Mouse (Mus musculus): ENCODE measurements around the gene Gm20388.

Gene Gm20388

DNA sequence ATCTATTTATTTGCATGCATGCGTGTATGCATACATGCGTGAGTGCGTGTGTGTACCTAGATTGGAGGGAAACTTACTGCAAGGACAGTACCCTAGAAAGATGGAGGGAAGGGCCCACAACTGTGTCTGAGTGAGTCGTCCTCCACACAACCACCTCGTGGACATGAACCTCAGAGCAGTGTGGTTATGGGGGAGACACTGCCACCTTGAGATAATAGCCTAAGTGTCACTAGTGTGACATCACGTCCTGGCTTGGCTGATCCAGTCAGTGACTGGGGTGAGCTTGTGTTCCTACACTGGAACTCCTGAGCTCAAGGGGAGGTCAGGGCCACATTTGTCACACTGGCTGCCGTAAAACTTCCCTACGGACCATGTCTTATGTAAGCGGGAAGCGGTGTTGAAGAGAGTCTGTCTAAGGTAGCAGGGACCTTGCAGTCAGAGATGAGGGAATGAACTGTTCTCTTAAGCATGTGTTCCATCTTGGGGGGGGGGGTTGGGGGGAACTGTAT is 1305.9 kb downstream of the Gm20388 start:
- in situ Hi-C loops (cut with MboI): no loop called here

DNA sequence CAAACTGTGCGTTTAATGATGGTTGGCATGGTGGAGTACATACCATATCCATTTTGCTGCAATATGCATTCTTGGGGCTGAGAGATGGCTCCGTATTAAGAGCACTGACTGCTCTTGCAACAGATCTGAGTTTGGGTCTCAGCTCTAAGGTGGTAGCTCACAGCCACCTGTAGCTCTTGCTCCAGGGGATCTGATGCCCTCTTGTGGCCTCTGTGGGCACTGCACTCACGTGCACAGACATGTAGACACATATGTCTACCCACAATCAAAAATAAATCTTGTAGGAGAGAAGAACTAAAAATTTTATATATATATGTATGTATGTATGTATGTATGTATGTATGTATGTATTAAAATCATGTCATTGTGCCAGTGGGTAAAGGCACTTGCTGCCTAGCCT is 1307.8 kb downstream of the Gm20388 start:
- in situ Hi-C loops (cut with MboI): no loop called here

DNA sequence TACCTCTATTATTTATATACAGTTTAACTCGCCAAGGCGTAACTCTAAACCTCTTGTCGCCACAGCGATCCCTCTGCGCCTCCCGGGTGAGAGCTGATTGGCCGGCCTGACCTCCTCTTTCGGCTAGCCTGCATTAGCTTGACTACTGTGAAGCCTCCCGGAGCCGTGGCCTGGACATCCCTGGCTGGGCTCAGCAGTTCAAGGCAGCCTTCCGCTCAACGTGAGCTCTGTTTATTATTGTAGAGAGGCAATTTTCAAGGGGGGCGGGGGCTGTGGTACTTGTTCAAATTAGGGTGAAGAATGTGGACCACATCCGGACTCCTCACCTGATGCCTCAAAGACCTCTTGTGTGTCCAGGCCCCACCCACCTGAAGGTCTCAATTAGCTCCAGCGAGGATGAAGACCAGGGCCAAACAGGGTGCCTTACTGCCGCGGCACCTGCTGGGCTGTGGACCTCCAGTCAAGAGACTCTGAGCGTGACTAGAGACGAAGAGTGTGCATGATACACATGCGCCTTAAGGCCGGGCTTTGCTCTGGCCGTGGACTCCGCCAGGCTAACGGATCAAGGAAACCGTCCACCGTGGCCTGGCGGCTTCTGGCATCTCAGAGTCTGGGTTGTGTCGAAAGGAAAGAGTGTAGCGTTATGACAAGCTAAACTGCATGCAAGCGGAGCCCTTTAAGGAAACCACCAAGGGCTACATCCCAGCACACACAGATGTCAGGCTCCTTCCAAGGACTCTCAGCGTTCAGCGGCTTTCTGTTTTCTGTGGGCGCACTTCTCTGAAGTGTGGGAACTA is 1309.7 kb downstream of the Gm20388 start:
- in situ Hi-C loops (cut with MboI): no loop called here

DNA sequence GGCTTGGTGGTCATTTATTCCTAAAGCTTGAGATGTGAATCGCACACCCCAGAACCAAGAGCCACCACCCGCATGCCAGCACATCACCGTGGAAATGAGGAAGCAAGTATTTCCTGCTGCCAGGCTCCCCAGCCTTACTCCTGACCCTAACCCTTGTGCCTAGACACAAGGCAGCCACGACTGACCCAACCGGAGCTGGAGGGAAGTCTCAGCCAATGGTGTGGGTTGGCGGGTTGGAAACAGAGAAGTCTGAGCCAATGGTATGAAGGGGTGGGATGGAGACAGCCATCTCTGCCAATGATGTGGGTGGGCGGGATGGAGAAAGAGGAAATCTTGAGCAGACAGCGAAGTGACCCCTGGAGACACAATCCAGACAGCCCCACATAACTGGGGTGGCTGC is 1314.1 kb downstream of the Gm20388 start:
- in situ Hi-C loops (cut with MboI): no loop called here

DNA sequence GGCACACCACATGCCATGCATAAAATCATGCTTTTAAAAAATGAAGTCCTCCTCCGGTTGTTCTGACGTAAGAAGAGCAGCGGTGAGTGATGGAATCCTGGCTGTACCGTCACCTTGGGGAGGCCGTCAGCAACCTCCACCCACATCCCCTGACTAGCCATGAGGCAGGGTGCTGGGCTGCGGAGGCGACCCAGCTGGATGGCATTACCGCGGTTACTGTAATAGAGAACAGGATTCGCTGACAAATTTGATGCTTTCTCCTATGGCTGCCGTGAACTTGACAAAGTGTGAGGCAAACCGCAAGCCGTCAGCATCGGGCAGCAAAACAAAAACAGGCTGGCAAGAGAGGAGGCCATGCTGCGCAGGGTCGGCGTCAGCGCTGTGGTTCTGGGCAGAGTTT is 1317.1 kb downstream of the Gm20388 start:
- in situ Hi-C loops (cut with MboI): no loop called here

DNA sequence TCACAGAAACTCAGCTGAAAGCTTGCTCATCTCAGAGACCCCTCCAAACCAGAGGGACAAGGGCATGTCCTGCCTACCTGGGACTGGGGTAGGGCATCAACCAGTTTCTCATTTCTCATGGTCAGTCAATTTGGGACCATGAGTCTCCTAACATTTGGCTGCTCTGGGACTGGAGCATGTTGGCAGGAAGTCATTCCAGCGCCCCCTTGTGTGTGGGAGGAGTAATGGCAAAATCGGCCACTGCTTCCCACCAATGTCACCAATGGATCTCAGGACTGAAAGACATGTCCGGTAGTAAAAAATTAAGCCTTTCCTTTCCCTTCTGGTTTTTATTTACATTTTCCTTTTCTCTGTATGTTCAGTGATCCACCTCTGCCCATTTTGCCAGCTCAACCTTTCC is 1318.3 kb downstream of the Gm20388 start:
- in situ Hi-C loops (cut with MboI): no loop called here

DNA sequence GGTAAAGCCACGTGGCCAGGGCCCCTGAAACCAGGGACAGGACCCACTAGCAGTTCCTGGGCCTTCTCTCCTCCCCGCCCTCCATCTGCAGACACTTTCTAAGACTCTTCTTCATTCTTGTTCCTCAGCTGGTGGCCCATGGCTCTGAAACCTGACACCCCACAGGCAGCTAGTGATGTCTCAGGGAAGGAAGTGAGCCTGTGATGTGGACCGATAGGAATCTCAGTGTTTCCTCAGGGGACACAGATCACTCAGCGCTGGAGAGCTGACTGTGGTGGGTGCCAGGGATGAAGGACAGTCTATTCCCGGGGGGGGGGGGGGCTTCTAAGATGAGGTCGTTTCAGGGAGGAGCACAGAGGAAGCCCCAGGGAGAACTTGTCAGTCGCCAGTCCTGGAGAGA is 1318.9 kb downstream of the Gm20388 start:
- in situ Hi-C loops (cut with MboI): no loop called here

DNA sequence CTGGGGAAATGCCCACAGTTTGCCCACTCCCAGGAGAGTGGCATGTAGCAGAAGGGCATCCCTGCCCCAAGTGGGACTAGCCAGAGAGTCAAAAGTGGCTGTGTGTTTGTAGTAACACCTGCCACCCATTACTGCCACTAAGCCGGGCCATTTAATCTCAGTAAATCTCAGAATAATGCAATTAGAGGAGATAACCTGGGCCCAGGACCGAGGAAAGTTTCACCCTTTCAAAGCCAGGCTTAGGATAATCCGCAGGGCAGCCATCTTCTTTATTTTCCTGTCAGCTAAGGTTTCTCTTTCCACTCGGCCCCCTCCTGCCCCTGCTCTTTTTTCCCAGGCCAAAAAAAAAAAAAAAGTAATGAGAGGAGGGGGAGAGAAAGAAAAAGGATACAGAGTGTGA is 1322.6 kb downstream of the Gm20388 start:
- in situ Hi-C loops (cut with MboI): no loop called here

DNA sequence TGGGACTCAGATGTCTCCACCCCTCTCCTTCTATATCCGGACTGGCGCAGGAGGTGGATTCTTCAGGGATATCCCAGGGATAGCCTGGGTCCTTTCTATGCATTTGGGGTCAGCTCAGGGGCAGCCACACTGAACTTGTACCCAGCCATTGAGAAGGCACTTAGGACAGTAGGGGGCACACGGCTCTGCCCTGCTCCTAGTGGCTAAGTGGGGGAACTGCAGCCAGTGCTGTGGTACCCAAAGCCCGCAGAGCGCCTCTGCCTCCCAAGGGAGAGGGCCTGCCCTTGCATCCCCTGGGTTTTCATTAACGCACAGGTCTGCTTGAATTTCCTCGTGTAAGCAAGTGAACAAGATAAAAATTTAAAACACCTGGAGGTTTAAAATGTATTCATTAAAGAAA is 1324.3 kb downstream of the Gm20388 start:
- in situ Hi-C loops (cut with MboI): no loop called here

DNA sequence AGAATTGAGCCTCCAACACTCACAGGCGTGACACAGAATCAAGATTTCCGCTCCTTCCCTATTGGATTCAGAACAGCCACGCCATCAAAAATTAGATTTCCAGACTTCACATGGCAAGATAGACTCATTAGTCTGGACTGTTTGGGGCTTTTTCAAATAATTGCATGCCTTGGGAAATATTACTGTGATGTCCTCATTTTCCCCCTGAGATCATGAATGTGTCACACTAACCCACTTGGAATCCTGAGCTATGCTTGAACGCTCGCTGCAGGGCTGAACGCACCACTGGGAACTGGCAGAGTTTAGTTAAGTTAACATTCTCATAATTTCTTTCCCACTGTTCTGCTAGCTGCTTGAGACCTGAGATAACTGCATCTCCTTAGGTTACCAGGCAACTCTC is 1329.0 kb downstream of the Gm20388 start:
- in situ Hi-C loops (cut with MboI): no loop called here

DNA sequence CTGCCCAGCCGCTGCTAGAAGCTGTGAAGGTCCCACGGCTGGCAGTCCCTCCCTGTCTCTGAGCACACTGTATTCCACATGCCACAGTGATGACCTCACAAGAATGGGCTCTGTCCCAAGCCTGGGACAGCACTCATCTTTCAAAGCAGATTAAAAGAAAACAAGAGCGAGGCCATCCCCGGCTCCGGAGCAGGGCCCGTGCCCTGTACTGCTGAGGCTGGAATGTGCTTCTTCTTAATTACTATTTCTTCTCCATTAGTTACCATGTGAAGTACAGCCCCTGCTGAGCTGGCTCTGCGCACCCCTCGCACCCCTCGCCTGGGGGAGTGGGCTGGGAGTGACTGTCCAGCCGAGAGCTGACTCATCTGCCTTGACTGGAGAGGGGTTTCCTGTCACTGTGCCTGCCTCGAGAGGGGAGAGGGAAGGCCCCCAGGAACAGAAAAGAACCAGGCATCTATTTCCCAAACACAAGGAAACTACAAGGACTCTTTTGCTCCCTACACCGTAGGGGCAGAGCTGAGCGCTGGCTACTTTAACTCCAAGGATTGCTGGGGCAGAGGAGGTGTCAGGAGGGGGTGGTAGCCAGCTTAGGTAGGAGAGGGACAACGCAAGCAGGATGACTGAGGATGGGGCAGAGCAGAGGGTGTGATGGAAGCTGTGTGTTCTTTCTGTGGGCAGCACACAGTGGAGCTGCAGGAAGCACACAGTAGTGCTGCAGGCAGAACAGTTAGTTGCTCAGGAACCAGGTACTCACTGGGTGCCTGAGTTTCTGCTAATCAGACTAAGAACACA is 1331.3 kb downstream of the Gm20388 start:
- in situ Hi-C loops (cut with MboI): no loop called here

DNA sequence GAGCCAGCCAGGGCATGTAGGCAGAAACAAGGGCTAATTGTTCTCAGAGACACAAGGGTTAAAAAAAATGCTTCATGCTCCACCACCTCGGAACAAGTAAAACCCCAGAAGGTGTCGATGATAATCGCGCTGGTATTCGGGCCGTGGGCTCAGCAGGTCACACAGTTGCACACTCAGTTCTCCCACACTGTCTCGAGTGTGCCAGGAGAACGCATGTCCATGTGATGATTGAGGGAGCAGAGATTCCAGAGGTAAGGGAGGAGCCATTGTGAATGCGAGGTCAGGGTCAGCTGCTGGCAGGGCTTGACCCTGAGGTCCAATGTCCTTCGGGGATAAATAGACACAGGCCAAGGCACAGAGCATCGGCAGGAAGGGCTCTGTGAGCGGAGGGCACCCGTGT is 1332.0 kb downstream of the Gm20388 start:
- in situ Hi-C loops (cut with MboI): no loop called here

DNA sequence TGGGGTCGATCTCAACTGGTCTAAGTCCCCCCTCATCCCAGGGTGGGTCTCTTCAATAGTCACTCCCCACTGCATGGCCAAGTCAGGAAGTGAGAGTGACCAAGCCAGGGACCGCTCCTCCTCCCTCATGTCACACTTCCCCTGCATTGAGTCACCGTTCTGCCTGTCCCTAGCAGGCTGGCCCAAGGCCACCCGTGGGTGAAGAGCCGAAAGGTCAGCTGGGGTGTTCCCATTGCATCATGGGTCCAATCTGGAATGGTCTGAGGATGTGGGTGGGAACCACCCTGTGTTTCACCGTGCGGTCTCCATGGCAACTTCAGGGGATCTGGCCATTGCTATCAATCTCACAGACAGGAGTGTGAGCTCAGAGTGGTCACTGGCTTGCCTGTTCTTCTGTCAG is 1338.2 kb downstream of the Gm20388 start:
- in situ Hi-C loops (cut with MboI): no loop called here

DNA sequence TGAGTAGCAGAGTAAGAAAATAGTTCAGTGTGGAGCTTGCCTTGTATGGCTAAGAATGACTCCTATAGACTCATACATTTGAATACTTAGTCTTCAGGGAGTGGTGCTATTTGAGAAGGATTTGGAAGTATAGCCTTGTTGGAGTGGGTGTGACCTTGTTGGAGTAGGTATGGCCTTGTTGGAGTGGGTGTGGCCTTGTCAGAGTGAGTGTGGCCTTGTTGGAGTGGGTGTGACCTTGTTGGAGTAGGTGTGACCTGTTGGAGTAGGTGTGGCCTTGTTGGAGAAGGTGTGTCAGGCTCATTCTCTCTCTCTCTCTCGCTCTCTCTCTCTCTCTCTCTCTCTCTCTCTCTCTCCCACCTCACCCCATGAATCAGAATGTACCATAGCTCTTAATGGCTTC is 1338.8 kb downstream of the Gm20388 start:
- in situ Hi-C loops (cut with MboI): no loop called here

DNA sequence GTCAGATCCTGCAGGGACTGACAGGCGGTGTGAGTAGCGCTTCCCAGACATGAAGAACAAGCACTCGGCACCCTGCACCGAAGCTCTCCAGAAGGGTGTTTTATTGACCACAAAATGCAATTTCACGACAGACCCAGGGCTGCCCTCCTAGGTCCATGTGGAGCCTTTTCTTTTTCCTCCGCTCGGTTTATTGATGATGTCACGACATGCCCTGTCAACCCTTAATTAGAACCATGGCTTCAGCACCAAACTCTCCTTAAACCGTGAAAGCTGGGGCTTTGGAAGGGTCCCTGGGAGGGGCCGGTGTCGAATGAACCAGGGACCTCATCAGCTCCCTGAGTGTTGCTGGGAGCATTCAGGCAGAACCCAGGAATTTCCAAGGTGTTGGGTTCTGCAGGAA is 1340.4 kb downstream of the Gm20388 start:
- in situ Hi-C loops (cut with MboI): no loop called here

DNA sequence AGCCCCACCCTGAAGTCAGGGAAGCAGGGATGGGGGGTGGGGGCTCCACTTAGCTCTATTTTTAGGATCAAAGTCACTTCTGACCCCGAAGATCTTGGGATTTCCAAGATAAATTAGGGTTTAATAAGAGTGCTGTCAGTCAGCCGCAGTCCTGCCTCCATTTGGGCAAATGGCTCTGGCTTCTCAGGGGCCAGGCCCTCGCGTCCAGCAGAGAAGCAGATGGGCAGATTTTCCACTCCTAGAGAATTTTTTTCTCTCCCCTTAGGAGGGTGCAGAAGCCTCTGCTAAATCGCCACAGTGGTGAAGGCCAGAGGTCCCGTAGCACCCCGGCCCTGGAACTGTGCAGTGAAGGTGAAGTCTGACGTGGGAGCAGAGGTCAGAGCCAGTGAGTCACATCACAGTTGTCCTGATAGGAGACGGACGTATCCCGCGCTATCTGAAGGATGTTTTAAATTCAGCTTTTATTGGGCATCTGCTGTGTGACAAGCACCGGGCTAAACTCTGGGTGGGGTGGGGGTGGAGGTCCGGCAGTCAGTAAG is 1345.2 kb downstream of the Gm20388 start:
- in situ Hi-C loops (cut with MboI): no loop called here

DNA sequence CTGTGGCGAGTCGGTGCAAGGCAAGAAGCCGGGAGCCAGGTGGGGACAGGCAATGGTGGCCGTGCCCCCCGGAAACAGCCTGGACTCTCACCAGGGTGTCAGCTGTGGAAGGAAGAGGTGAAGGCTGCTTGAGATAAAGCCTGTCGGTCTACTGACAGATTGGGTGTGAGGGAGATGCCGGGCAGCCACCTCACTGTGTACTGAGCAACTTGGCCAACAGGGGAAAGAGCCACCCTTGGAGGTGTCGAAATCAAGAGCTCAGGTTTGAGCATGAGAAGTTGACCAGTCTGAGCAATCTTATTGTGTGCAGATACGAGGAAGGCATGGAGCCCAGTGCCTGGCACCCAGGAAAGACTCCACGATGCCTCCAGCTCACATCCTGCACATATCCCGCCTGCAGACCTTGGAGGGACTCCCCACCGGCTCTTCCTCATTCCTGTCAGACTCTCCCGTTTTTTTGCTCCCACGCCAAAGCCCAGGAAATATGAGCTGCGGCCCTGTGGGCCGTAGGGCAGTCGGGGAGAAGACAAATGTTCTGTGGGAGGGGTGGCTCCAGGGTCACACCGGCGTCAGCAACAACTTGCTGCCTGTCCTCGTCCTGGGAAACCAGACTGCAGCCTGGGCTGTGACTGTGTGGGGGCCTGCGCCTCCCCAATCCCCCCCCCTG is 1347.6 kb downstream of the Gm20388 start:
- in situ Hi-C loops (cut with MboI): no loop called here

DNA sequence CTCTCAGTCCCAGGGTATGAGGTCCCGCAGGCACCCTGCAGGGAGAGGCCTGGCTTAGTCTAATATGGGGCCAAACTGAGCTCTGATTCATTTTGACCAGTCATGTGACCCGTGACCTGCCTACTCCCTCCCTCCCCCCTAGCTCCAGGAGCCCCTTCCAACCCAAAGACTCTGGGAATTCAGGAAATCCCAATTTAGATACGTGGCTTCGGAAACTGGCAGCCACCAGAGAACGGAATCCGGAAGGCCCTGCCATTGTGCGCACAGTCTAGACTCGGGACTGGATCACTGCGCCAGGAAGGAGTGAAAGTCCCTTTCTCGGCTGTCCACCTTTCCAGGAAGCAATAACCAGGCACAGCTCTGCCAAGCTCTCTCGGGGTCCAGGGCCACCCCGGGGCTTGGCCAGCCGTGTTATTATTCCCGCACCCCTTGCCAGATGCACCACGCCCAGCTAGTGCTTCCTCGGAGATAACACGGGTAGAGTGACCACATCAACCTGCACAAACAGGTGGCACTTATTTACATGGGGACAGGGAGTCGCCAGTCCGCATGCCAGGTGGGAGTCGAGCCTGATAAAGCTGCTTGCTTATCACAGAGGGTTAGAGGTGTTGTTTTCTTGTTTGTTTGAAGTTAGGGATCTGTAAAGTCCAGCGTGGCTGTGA is 1352.2 kb downstream of the Gm20388 start:
- in situ Hi-C loops (cut with MboI): no loop called here

DNA sequence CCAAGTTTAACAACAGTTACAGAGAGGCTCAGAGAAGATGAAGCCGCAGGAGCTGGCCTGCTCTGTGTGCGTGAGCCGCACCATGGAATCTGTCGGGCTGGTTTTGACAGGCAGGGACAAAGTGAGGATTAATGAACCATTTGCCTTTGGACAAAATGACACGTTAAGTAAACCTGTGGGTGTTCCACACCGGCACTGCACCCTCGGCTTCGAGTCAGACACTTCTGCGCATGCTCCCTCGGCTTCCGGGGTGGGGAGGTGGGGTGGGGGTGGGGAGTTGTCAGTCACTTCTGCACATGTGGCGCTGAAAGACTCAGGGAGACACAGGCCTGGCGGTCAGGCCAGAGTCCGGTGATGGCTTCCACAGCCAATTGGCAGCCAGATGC is 1352.7 kb downstream of the Gm20388 start:
- in situ Hi-C loops (cut with MboI): no loop called here

DNA sequence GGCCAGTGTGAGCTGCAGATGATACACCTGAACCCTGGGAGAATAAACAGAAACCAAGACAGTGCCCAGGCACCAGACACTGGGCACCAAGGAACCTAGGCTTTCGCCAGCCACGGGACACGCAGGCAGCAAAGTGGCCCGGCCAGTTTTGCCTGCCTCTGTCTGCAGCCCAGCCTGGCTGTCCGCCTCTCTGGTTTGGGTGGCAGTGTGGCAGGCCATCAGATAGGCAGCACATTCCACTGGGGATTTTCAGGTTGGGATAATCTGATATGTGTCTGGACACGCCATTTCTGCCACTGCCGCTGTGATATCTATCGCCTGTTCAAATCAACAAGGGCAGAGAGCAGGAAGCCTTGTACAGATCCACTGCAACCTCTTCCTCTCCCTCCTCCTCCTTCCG is 1353.6 kb downstream of the Gm20388 start:
- in situ Hi-C loops (cut with MboI): no loop called here

DNA sequence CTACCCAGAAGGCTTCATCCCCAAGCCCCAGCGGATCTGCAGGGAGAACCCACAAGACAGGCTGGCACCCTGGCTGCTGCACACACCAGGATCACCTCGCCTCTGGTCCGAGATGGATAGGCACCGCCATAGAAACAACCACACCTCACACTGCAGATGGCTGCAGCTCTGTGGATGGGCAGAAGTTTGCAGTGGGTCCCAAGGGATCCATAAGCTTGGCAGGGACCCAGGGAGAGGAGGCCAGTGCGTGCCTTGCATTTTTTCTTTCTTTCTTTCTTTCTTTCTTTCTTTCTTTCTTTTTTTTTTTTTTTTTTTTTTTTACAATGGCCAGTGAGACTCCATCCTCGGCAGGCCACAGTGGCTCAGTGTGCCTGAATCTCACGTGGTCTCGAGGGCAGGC is 1360.9 kb downstream of the Gm20388 start:
- in situ Hi-C loops (cut with MboI): no loop called here

DNA sequence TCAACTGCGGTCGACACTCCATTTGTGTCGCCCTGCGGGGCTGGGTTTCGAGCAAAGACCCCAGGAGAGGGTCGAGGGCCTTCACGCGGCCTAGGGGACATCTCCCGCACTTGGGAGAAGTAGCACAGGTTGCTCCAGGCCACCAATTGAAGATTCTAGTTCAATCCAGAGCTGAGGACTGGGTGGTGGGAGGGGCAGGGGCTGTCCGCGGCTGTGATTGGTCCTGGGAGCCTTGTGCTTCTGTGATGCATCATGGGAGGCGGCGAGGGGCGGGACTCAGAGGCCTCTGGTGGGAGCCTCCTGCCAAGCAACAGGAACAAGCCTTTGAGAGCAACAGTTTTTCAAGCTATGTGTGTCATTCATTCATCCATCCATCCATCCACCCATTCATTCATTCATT is 1362.6 kb downstream of the Gm20388 start:
- in situ Hi-C loops (cut with MboI): no loop called here
